Mouse (Mus musculus) spleen, adult 2 months (tissue): ENCODE data around the gene Pcdh7. TPM values are rescaled to one million over a fixed set of nuclear protein-coding genes. Genes with fewer than 3 reads are reported as not detected.

Experiments used
- DNase-seq, 2 experiments: peaks; one replicate each; pipeline versions ENCODE4 v3.0.0 to v3.0.0-alpha.2; 2012 to 2021; ENCODE audit warnings: low spot score in 2 of 2, low read depth in 1 of 2
- H3K27ac ChIP-seq: fragments of 200-500 bp; 2 replicates; pipeline ENCODE4 v1.5.1; 2012; ENCODE audit warnings: low read length, inconsistent platforms; ENCODE audit not compliant: insufficient read depth
- H3K27me3 ChIP-seq: fragments of 200-500 bp; 2 replicates; pipeline ENCODE4 v1.6.1; 2012; ENCODE audit warnings: mild to moderate bottlenecking, moderate library complexity, low read length, inconsistent platforms; ENCODE audit not compliant: control insufficient read depth, insufficient read depth
- H3K36me3 ChIP-seq: fragments of 200-500 bp; 2 replicates; pipeline ENCODE4 v1.6.1; 2012; ENCODE audit warnings: mild to moderate bottlenecking, low read length, inconsistent platforms; ENCODE audit not compliant: control insufficient read depth, insufficient read depth
- H3K4me1 ChIP-seq: fragments of 200-500 bp; 2 replicates; pipeline ENCODE4 v1.6.1; 2011; ENCODE audit warnings: inconsistent platforms; ENCODE audit not compliant: control insufficient read depth, insufficient read depth, insufficient read length
- H3K4me3 ChIP-seq: fragments of 200-500 bp; 2 replicates; pipeline ENCODE4 v1.5.1; 2011; ENCODE audit warnings: mild to moderate bottlenecking, inconsistent platforms; ENCODE audit not compliant: insufficient read depth, insufficient read length; ENCODE audit errors: extremely low read depth
- CTCF ChIP-seq: fragments of 200-500 bp; IDR thresholded peaks from 2 replicates; pipeline ENCODE4 v1.5.1; 2011; ENCODE audit warnings: mild to moderate bottlenecking, inconsistent platforms; ENCODE audit not compliant: insufficient read depth, insufficient read length, insufficient replicate concordance; ENCODE audit errors: extremely low read depth
- POLR2A ChIP-seq: fragments of 200-500 bp; IDR thresholded peaks from 2 replicates; pipeline ENCODE4 v1.6.1; 2011; ENCODE audit warnings: low read depth, low read length, inconsistent platforms
- WGBS: fragments of 180-500 bp; shearing (Covaris S2); methylation state at CpG from one replicate; pipeline ENCODE4 v1.1.7; 2018; 5-methylcytosine and 5-hydroxymethylcytosine counted together
- polyA plus RNA-seq: library from polyadenylated mRNA; depleted of rRNA; stranded (reverse); fragments of >200 nt; gene quantifications from 2 replicates; pipeline ENCODE4 v1.2.3, GENCODE M21; 2012

Gene Pcdh7
- polyA plus RNA-seq, 1 experiment = 2.8 TPM

DNA sequence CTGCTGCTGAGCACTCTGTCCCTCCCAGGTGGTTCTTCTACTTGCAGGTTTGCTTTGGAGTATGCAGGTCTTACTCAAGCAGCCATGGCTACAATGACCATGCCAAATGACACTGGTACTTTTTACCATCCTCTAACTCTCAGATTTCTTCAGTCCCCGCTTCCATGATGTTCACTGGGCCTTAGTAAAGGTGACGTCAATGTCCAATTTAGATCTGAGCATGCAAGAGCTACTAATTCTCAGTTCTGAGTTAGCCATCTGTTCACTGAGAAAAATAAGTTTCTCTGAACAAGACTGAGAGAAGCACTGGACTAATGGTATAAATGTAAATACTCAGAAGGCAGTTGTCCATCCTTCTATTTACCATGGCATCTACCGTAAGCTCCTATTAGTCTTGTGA lies 457.8 kb downstream of the Pcdh7 start:
- H3K4me3 ChIP-seq = no peak overlapping the region
- no peaks in the 10 kb centered on the region for H3K27me3 ChIP-seq
- no peak overlapping the region for H3K27ac ChIP-seq
- WGBS = 93% methylated on average over 3 of the region's 3 CpGs
- DNase-seq = no peak
- no peaks in the 10 kb centered on the region for H3K36me3 ChIP-seq
- H3K4me1 ChIP-seq = no peaks in the 10 kb centered on the region
- TF ChIP-seq POLR2A (no peak), CTCF (no peak)
